Mouse (Mus musculus) hindbrain, embryonic 13.5 days (tissue): Measurements from ENCODE around the gene Hoxd12. TPM values are rescaled to one million over a fixed set of nuclear protein-coding genes. Genes with fewer than 3 reads are reported as not detected.

ENCODE experiments used
- ATAC-seq: fragments of 200-750 bp; cut with Nextera tagmentation; 2 replicates; pipeline ENCODE4 v1.8.0; 2017; ENCODE audit warnings: moderate TSS enrichment; ENCODE audit not compliant: low FRiP score
- H3K27ac ChIP-seq: fragments of 300-500 bp; sonication (generic); 2 replicates; pipeline ENCODE4 v1.5.1; 2015; ENCODE audit warnings: inconsistent platforms, mild to moderate bottlenecking, moderate library complexity
- H3K27me3 ChIP-seq: fragments of 300-500 bp; sonication (generic); 2 replicates; pipeline ENCODE4 v1.6.1; 2015; ENCODE audit warnings: mild to moderate bottlenecking, inconsistent platforms
- H3K36me3 ChIP-seq: fragments of 300-500 bp; sonication (generic); 2 replicates; pipeline ENCODE4 v1.6.1; 2015; ENCODE audit warnings: mild to moderate bottlenecking, inconsistent platforms
- H3K4me1 ChIP-seq: fragments of 300-500 bp; sonication (generic); replicated peaks from 2 replicates; pipeline ENCODE4 v1.6.1; 2015; ENCODE audit warnings: inconsistent platforms
- H3K4me2 ChIP-seq: fragments of 300-500 bp; sonication (generic); 2 replicates; pipeline ENCODE4 v1.6.1; 2015; ENCODE audit warnings: inconsistent platforms, mild to moderate bottlenecking, moderate library complexity
- H3K4me3 ChIP-seq: fragments of 300-500 bp; sonication (generic); 2 replicates; pipeline ENCODE4 v1.5.1; 2015; ENCODE audit warnings: mild to moderate bottlenecking, inconsistent platforms
- H3K9ac ChIP-seq: fragments of 300-500 bp; sonication (generic); 2 replicates; pipeline ENCODE4 v1.6.1; 2015; ENCODE audit warnings: mild to moderate bottlenecking, inconsistent platforms
- H3K9me3 ChIP-seq: fragments of 300-500 bp; sonication (generic); 2 replicates; pipeline ENCODE4 v1.6.1; 2016; ENCODE audit warnings: inconsistent platforms
- whole genome bisulfite sequencing: fragments of 180-500 bp; shearing (Covaris S2); methylation state at CpG from one replicate; pipeline ENCODE4 v1.1.7; 2015; 5-methylcytosine and 5-hydroxymethylcytosine counted together
- polyA plus RNA-seq: library from polyadenylated mRNA; unstranded; fragments of >200 nt; fragmentation: Nextera tagmentation; extraction: Ambion mirVana; gene quantifications from 2 replicates; pipeline ENCODE4 v1.2.1, GENCODE M21; 2015

The Hoxd12 gene
- polyA plus RNA-seq, 1 experiment from 2014 or later: not detected

GRCm38 (mm10) chr2:74657251-74658023 lies 17.4 kb upstream of the Hoxd12 start:
- Histone ChIP-seq H3K36me3 (no peaks in the 10 kb centered on the region), H3K9me3 (no peaks in the 10 kb centered on the region), H3K27me3 (peaks cover 88% of the 10 kb centered on the region), H3K27ac (peak overlapping the region; percentile 81), H3K4me3 (peak overlapping the region; percentile 36), H3K4me1 (peaks cover 18% of the 10 kb centered on the region), H3K9ac (peak overlapping the region; percentile 68), H3K4me2 (peak overlapping the region; percentile 29)
- ATAC-seq: no peak
- WGBS: 3% methylated on average over 62 of the region's 62 CpGs

DNA sequence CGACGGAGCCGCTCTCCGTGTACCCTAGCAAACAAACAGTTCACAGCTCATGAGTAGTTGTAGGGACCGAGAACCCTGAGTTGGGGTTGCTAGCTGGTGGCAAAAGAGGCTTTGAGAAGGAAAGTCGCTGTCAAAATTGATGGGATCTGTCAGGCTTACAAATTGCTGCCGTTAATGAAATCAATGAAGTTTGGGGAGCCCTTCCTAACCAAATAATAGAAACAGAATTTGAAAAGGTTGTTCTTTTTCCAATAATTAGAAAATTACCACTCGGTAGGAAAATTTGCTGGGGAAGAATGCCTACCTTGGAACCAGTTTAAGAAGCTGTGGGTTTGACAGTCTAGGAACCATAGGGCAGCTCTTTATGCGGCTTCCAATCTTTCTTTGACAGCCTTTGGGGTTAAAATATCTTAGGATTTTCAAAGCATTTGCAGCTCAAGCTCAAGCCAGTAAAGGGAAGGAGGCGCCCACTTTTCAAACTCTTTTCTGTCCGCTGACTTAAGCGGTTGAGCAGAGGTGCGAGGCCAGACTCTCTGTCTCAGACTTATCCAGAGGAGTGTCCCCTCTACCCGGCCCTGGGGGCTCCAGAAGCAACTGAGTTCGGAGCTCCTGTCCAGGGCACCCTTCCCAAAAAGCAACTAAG lies 16.7 kb upstream of the Hoxd12 start:
- peak overlapping the region; percentile 36 for H3K4me3 ChIP-seq
- H3K4me2 ChIP-seq: peak overlapping the region; percentile 29
- peak overlapping the region; percentile 81 for H3K27ac ChIP-seq
- peak overlapping the region; percentile 68 for H3K9ac ChIP-seq
- no peaks in the 10 kb centered on the region for H3K36me3 ChIP-seq
- peaks cover 93% of the 10 kb centered on the region for H3K27me3 ChIP-seq
- peaks cover 18% of the 10 kb centered on the region for H3K4me1 ChIP-seq
- 1% methylated on average over 15 of the region's 15 CpGs for WGBS
- ATAC-seq: no peak
- H3K9me3 ChIP-seq: no peaks in the 10 kb centered on the region

GRCm38 (mm10) chr2:74658667-74659371 lies 16.0 kb upstream of the Hoxd12 start:
- H3K27ac ChIP-seq: peak overlapping the region; percentile 81
- ATAC-seq: no peak
- H3K4me1 ChIP-seq: peaks cover 18% of the 10 kb centered on the region
- H3K4me2 ChIP-seq: peak overlapping the region; percentile 29
- H3K36me3 ChIP-seq: no peaks in the 10 kb centered on the region
- peak overlapping the region; percentile 68 for H3K9ac ChIP-seq
- peak overlapping the region; percentile 36 for H3K4me3 ChIP-seq
- H3K27me3 ChIP-seq: peaks cover 97% of the 10 kb centered on the region
- WGBS: under 1% methylated on average over 47 of the region's 47 CpGs
- no peaks in the 10 kb centered on the region for H3K9me3 ChIP-seq

DNA sequence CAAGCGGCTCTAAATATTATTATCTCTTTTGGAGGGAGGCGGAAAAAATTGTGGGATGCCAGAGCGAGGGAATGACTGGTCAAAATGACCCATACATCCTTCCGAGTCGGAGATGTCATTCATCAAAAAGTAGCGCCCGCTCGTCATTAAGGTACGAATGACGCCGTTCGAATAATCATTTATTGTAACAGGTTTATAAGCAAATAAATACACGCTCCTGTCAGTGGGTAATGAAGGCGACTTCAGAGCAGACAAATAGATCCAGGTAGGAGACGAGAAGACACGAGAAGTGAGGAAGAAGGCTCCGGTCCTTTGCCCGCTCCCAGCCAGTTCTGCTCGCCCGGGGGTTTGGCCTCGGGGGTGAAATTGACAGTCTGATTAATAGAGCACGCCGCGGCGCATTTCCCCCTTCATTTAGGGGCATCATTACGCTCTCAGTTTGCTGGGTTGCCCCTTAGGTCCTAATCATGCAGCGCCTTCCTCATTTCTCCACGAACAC lies 15.3 kb upstream of the Hoxd12 start, which contains the start of gene Evx2:
Evx2 (minus strand) TSS at position 51 of the 499 bp plus-strand sequence.
- peak within 1 kb of the TSS; percentile 29 for H3K4me2 ChIP-seq
- H3K9me3 ChIP-seq: no peaks in the 10 kb centered on the region
- no peaks in the 10 kb centered on the region for H3K36me3 ChIP-seq
- no peak for ATAC-seq
- H3K9ac ChIP-seq: peak within 1 kb of the TSS; percentile 68
- H3K27me3 ChIP-seq: peaks cover 97% of the 10 kb centered on the region
- 1% methylated on average over 28 of the region's 28 CpGs for WGBS
- H3K4me3 ChIP-seq: peak within 1 kb of the TSS; percentile 36
- H3K4me1 ChIP-seq: peaks cover 18% of the 10 kb centered on the region
- H3K27ac ChIP-seq: peak within 1 kb of the TSS; percentile 81

GRCm38 (mm10) chr2:74660421-74661375 lies 14.1 kb upstream of the Hoxd12 start:
- peak overlapping the region; percentile 14; the same call in 1 of the 2 replicates for H3K9ac ChIP-seq
- H3K4me3 ChIP-seq: peak overlapping the region; percentile 22
- peak; percentile 49; the same call in 1 of the 2 replicates for ATAC-seq
- peaks cover 14% of the 10 kb centered on the region for H3K4me1 ChIP-seq
- peaks cover 97% of the 10 kb centered on the region for H3K27me3 ChIP-seq
- H3K4me2 ChIP-seq: peak overlapping the region; percentile 29
- no peak overlapping the region for H3K27ac ChIP-seq
- WGBS: 2% methylated on average over 30 of the region's 30 CpGs
- no peaks in the 10 kb centered on the region for H3K9me3 ChIP-seq
- no peaks in the 10 kb centered on the region for H3K36me3 ChIP-seq

- ATAC-seq: peak; percentile 32; the same call in 1 of the 2 replicates
- under 1% methylated on average over 14 of the region's 14 CpGs for WGBS
- Histone ChIP-seq H3K4me2 (peak overlapping the region; percentile 37), H3K4me1 (peaks cover 10% of the 10 kb centered on the region), H3K27me3 (peaks cover 97% of the 10 kb centered on the region), H3K4me3 (peak overlapping the region; percentile 15; the same call in 1 of the 2 replicates), H3K36me3 (no peaks in the 10 kb centered on the region), H3K9me3 (no peaks in the 10 kb centered on the region), H3K27ac (no peak overlapping the region), H3K9ac (no peak overlapping the region)
Observed at GRCm38 (mm10) chr2:74661685-74662084, 13.1 kb upstream of the Hoxd12 start.

GRCm38 (mm10) chr2:74663291-74663925 lies 11.4 kb upstream of the Hoxd12 start:
- peaks cover 13% of the 10 kb centered on the region for H3K4me1 ChIP-seq
- H3K9me3 ChIP-seq: no peaks in the 10 kb centered on the region
- WGBS: 4% methylated on average over 18 of the region's 18 CpGs
- no peaks in the 10 kb centered on the region for H3K36me3 ChIP-seq
- ATAC-seq: no peak
- H3K4me2 ChIP-seq: no peak overlapping the region
- no peak overlapping the region for H3K4me3 ChIP-seq
- H3K27me3 ChIP-seq: peaks cover 99% of the 10 kb centered on the region
- no peak overlapping the region for H3K27ac ChIP-seq
- H3K9ac ChIP-seq: no peak overlapping the region

- no peak for ATAC-seq
- Histone ChIP-seq H3K4me2 (no peak overlapping the region), H3K27me3 (peaks cover 99% of the 10 kb centered on the region), H3K9me3 (no peaks in the 10 kb centered on the region), H3K4me3 (no peak overlapping the region), H3K4me1 (peaks cover 11% of the 10 kb centered on the region), H3K36me3 (no peaks in the 10 kb centered on the region), H3K27ac (no peak overlapping the region), H3K9ac (no peak overlapping the region)
- 3% methylated on average over 7 of the region's 7 CpGs for WGBS
Observed at GRCm38 (mm10) chr2:74666411-74666810, 8.4 kb upstream of the Hoxd12 start.

DNA sequence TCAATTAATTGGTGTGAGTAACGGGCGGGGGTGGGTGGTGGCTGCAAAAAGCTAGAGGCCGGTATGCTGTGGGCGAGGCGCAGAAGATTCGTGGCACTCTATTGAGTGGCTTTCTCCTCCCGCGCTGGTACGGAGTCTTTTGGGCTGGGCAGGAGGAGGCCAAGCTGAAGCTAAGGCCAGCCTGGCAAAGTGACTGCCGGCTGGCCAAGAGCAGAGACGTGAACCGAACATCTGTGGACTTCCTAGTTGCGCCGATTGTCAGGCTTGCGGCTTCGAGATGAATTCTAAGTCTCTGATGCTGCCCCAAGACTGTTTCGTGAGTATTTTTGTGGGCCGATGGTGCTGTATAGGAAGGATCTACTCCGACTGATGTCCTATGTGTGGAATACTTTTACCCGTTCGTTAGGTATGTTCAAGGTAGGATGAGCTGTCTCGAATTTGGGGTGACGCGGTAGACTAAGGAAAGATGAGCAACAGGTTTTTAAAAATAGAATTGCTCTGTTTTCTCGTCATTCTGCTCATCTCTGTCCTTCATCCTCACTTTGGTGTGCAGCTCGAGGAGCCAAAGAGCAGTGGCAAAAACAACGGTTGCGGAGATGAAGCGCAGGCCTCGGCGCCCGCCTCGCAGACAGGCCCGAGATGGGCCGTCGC lies 7.5 kb upstream of the Hoxd12 start:
- H3K4me1 ChIP-seq: peaks cover 7% of the 10 kb centered on the region
- H3K27ac ChIP-seq: no peak overlapping the region
- no peak for ATAC-seq
- H3K9me3 ChIP-seq: no peaks in the 10 kb centered on the region
- H3K4me2 ChIP-seq: no peak overlapping the region
- H3K4me3 ChIP-seq: no peak overlapping the region
- H3K9ac ChIP-seq: no peak overlapping the region
- 1% methylated on average over 36 of the region's 36 CpGs for WGBS
- H3K27me3 ChIP-seq: peaks cover 99% of the 10 kb centered on the region
- no peaks in the 10 kb centered on the region for H3K36me3 ChIP-seq

- peaks cover 99% of the 10 kb centered on the region for H3K27me3 ChIP-seq
- peak within 1 kb of the TSS; percentile 43 for H3K4me2 ChIP-seq
- peaks cover 11% of the 10 kb centered on the region for H3K4me1 ChIP-seq
- H3K27ac ChIP-seq: no peak within 1 kb of the TSS
- H3K9me3 ChIP-seq: no peaks in the 10 kb centered on the region
- 0% methylated on average over 27 of the region's 51 CpGs for WGBS
- H3K4me3 ChIP-seq: peak within 1 kb of the TSS; percentile 25
- no peak within 1 kb of the TSS for H3K9ac ChIP-seq
- ATAC-seq: no peak
- H3K36me3 ChIP-seq: no peaks in the 10 kb centered on the region
Observed at GRCm38 (mm10) chr2:74667842-74668357, 6.9 kb upstream of the Hoxd12 start, which contains the start of gene Hoxd13. Gene Hoxd13, plus strand, starts transcription at chr2:74668310.
